Mouse (Mus musculus) hindbrain, embryonic 14.5 days (tissue): ENCODE measurements around the gene Slamf6. TPM values are rescaled to one million over a fixed set of nuclear protein-coding genes. Genes with fewer than 3 reads are reported as not detected.

Experiments
- polyA plus RNA-seq: library from polyadenylated mRNA; unstranded; fragments of >200 nt; fragmentation: Nextera tagmentation; extraction: Ambion mirVana; gene quantifications from 2 replicates; pipeline ENCODE4 v1.2.1, GENCODE M21; 2014

Slamf6 gene
- polyA plus RNA-seq, 1 experiment from 2014 or later = 0.33 TPM

Other genes starting within 250 kb of the Slamf6 start
- 1.1 and 2.1 TPM in 2 replicates for gene Cd48, start 235.5 kb upstream of the Slamf6 start, polyA plus RNA-seq
- gene Slamf1, start 150.4 kb upstream of the Slamf6 start, polyA plus RNA-seq = 0.10 and 0.13 TPM in 2 replicates
- gene Cd84, start 77.8 kb upstream of the Slamf6 start, polyA plus RNA-seq = 1.1 and 1.7 TPM in 2 replicates
- gene Gm10521, start 21.9 kb upstream of the Slamf6 start, polyA plus RNA-seq = not detected in 2 replicates
- 48.9 and 49.5 TPM in 2 replicates for gene Vangl2, start 110.9 kb downstream of the Slamf6 start, polyA plus RNA-seq
- gene Nhlh1, start 140.1 kb downstream of the Slamf6 start, polyA plus RNA-seq = 2.7 and 3.6 TPM in 2 replicates
- gene Copa, start 165.0 kb downstream of the Slamf6 start, polyA plus RNA-seq = 161 and 193 TPM in 2 replicates
- 106 and 111 TPM in 2 replicates for gene Ncstn, start 165.3 kb downstream of the Slamf6 start, polyA plus RNA-seq
- 150 and 153 TPM in 2 replicates for gene Pex19, start 209.2 kb downstream of the Slamf6 start, polyA plus RNA-seq
- 70.1 and 71.7 TPM in 2 replicates for gene Dcaf8, start 230.6 kb downstream of the Slamf6 start, polyA plus RNA-seq